Mouse (Mus musculus) forebrain, embryonic 10.5 days (tissue): ENCODE data around the gene Tspan15. TPM values are rescaled to one million over a fixed set of nuclear protein-coding genes. Genes with fewer than 3 reads are reported as not detected.

ENCODE experiments used
- DNase-seq: peaks from one replicate; pipeline ENCODE4 v3.0.0-alpha.2; 2017; ENCODE audit warnings: low spot score; ENCODE audit errors: extremely low spot score
- H3K27ac ChIP-seq: fragments of 300-500 bp; sonication (generic); 2 replicates; pipeline ENCODE4 v1.5.1; 2016; ENCODE audit warnings: mild to moderate bottlenecking
- H3K27me3 ChIP-seq: fragments of 300-500 bp; sonication (generic); 2 replicates; pipeline ENCODE4 v1.6.1; 2016; ENCODE audit warnings: mild to moderate bottlenecking; ENCODE audit not compliant: poor library complexity, severe bottlenecking
- H3K36me3 ChIP-seq: fragments of 300-500 bp; sonication (generic); replicated peaks from 2 replicates; pipeline ENCODE4 v1.6.1; 2016; ENCODE audit warnings: mild to moderate bottlenecking, moderate library complexity
- H3K4me1 ChIP-seq: fragments of 300-500 bp; sonication (generic); 2 replicates; pipeline ENCODE4 v1.6.1; 2016
- H3K4me3 ChIP-seq: fragments of 300-500 bp; sonication (generic); 2 replicates; pipeline ENCODE4 v1.5.1; 2016; ENCODE audit warnings: mild to moderate bottlenecking, moderate library complexity
- H3K9me3 ChIP-seq: fragments of 300-500 bp; sonication (generic); 2 replicates; pipeline ENCODE4 v1.6.1; 2016; ENCODE audit warnings: mild to moderate bottlenecking, moderate library complexity
- WGBS: fragments of 180-500 bp; shearing (Covaris S2); methylation state at CpG from one replicate; pipeline ENCODE4 v1.1.7; 2016; 5-methylcytosine and 5-hydroxymethylcytosine counted together
- microRNA-seq: library from miRNA; unstranded; fragments of <30 nt; microRNA quantifications from one replicate; pipeline ENCODE4, GENCODE M21; 2017
- polyA plus RNA-seq: library from polyadenylated mRNA; unstranded; fragments of >200 nt; fragmentation: Nextera tagmentation; extraction: Ambion mirVana; gene quantifications from 2 replicates; pipeline ENCODE4 v1.2.1, GENCODE M21; 2016

The Tspan15 gene
- polyA plus RNA-seq, 1 experiment from 2014 or later, result 20.3 TPM

- no peaks in the 10 kb centered on the region for H3K36me3 ChIP-seq
- H3K4me1 ChIP-seq, result peaks cover 41% of the 10 kb centered on the region
- 7% methylated on average over 8 of the region's 8 CpGs for WGBS
- no peak overlapping the region for H3K27ac ChIP-seq
- H3K4me3 ChIP-seq, result no peak overlapping the region
- no peak for DNase-seq
- no peaks in the 10 kb centered on the region for H3K9me3 ChIP-seq
- H3K27me3 ChIP-seq, result peaks cover 85% of the 10 kb centered on the region
Measured at GRCm38 (mm10) chr10:62135696-62136470, 95.2 kb downstream of the Tspan15 start.

Small RNA genes within 50 kb of the gene (microRNA-seq; reads per million reads assigned to microRNA genes)
- gene Mir7662, result 1.2 reads per million

Other genes starting within 250 kb of the Tspan15 start
- gene Neurog3, start 98.2 kb downstream of the Tspan15 start, polyA plus RNA-seq, result 0.24 and 1.3 TPM in 2 replicates
- gene Fam241b, start 87.3 kb downstream of the Tspan15 start, polyA plus RNA-seq, result 20.0 and 21.0 TPM in 2 replicates
- not detected in 2 replicates for gene Tacr2, start 21.2 kb upstream of the Tspan15 start, polyA plus RNA-seq
- 29.4 and 30.0 TPM in 2 replicates for gene Hk1, start 148.7 kb upstream of the Tspan15 start, polyA plus RNA-seq
- 0.12 and 0.27 TPM in 2 replicates for gene Hkdc1, start 191.2 kb upstream of the Tspan15 start, polyA plus RNA-seq
- gene 4930507D05Rik, start 218.2 kb upstream of the Tspan15 start, polyA plus RNA-seq, result 0.64 and 0.69 TPM in 2 replicates
- gene Supv3l1, start 218.5 kb upstream of the Tspan15 start, polyA plus RNA-seq, result 30.2 and 33.4 TPM in 2 replicates